Mouse (Mus musculus): ENCODE results near the gene Rnf225.
"Not testable (repeated sequence)": the region's sequence is repeated elsewhere in the genome, so short reads cannot be mapped to it uniquely, and the experiment has no call there.

Rnf225 gene

GRCm38 (mm10) chr7:12927693-12928589 is 725 bp downstream of the Rnf225 start:
- DNase-seq (ENCODE audit: low spot score): peak; percentile 2

- DNase-seq (ENCODE audit: low spot score): no peak
Measured at GRCm38 (mm10) chr7:12933615-12934140, 6.5 kb downstream of the Rnf225 start.

GRCm38 (mm10) chr7:12934808-12935207 is 7.6 kb downstream of the Rnf225 start:
- DNase-seq (ENCODE audit: low spot score): no peak

GRCm38 (mm10) chr7:12937254-12937803 is 10.1 kb downstream of the Rnf225 start:
- not testable (repeated sequence) for DNase-seq (ENCODE audit: low spot score)

- DNase-seq (ENCODE audit: low spot score): no peak
Measured at GRCm38 (mm10) chr7:12940599-12940998, 13.4 kb downstream of the Rnf225 start.

- DNase-seq (ENCODE audit: low spot score): no peak
Measured at GRCm38 (mm10) chr7:12943488-12943887, 16.3 kb downstream of the Rnf225 start.

GRCm38 (mm10) chr7:12949032-12949871 is 22.0 kb downstream of the Rnf225 start:
- peak; percentile 97 for DNase-seq (ENCODE audit: low spot score)

GRCm38 (mm10) chr7:12949872-12950229 is 22.6 kb downstream of the Rnf225 start:
- no peak for DNase-seq (ENCODE audit: low spot score)

- DNase-seq (ENCODE audit: low spot score): no peak
Measured at GRCm38 (mm10) chr7:12954896-12955295, 27.7 kb downstream of the Rnf225 start.

- no peak for DNase-seq (ENCODE audit: low spot score)
Measured at GRCm38 (mm10) chr7:12957511-12957910, 30.3 kb downstream of the Rnf225 start.

GRCm38 (mm10) chr7:12958948-12959347 is 31.7 kb downstream of the Rnf225 start:
- no peak for DNase-seq (ENCODE audit: low spot score)

GRCm38 (mm10) chr7:12959718-12960117 is 32.5 kb downstream of the Rnf225 start:
- DNase-seq (ENCODE audit: low spot score): no peak

- peak; percentile 61 for DNase-seq (ENCODE audit: low spot score)
Measured at GRCm38 (mm10) chr7:12961511-12962141, 34.4 kb downstream of the Rnf225 start.

GRCm38 (mm10) chr7:12965678-12966091 is 38.5 kb downstream of the Rnf225 start, which contains the start of gene Zfp324:
Gene Zfp324, plus strand, starts transcription at chr7:12965838.
- peak; percentile 94 for DNase-seq (ENCODE audit: low spot score)

- peak; percentile 62 for DNase-seq (ENCODE audit: low spot score)
Measured at GRCm38 (mm10) chr7:12966104-12966845, 39.1 kb downstream of the Rnf225 start.

GRCm38 (mm10) chr7:12970906-12971305 is 43.7 kb downstream of the Rnf225 start:
- DNase-seq (ENCODE audit: low spot score): no peak

GRCm38 (mm10) chr7:12977682-12978389 is 50.6 kb downstream of the Rnf225 start, which contains the start of gene Zfp446:
Gene Zfp446, plus strand, starts transcription at chr7:12977848.
- peak; percentile 100 for DNase-seq (ENCODE audit: low spot score)

GRCm38 (mm10) chr7:12978931-12979722 is 51.9 kb downstream of the Rnf225 start:
- no peak for DNase-seq (ENCODE audit: low spot score)

GRCm38 (mm10) chr7:12979776-12980175 is 52.6 kb downstream of the Rnf225 start:
- no peak for DNase-seq (ENCODE audit: low spot score)

All from lung, postnatal 25 days (tissue).